Comparison of ENCODE assay signal across 8 mouse cellular contexts in genomic region chr1:8123021-8123420, GRCm38 (mm10).
A peak's percentile ranks its signal among the peaks of the same experiment; 100 is the strongest.
DNase-seq lines count a peak whose midpoint lies in the region; ATAC-seq and TF ChIP-seq lines count a peak whose summit lies in the region.
"Not testable (repeated sequence)": the region's sequence is repeated elsewhere in the genome, so short reads cannot be mapped to it uniquely, and the experiment has no call there.

No protein-coding gene starts in this region.

- H3K27me3 ChIP-seq in heart, embryonic 10.5 days (ENCODE audit: insufficient read depth, poor library complexity, severe bottlenecking); intestine, embryonic 14.5 days (replicated peaks; ENCODE audit: control insufficient read depth, insufficient read depth, low read length); limb, embryonic 14.5 days (ENCODE audit: control insufficient read depth, insufficient read depth, low read length); midbrain, embryonic 14.5 days (ENCODE audit: control insufficient read depth, insufficient read depth, low read length): not testable (repeated sequence)

- not testable (repeated sequence) for H3K4me3 ChIP-seq in heart, embryonic 10.5 days; intestine, embryonic 14.5 days (ENCODE audit: low read depth, low read length); limb, embryonic 14.5 days (replicated peaks; ENCODE audit: low read length); midbrain, embryonic 14.5 days (replicated peaks; ENCODE audit: low read depth, low read length)

- not testable (repeated sequence) for H3K9me3 ChIP-seq in heart, embryonic 10.5 days; intestine, embryonic 14.5 days (ENCODE audit: control insufficient read depth, low read length); limb, embryonic 14.5 days (ENCODE audit: control insufficient read depth, low read length); midbrain, embryonic 14.5 days (ENCODE audit: control insufficient read depth, low read length)

- ATAC-seq in intestine, embryonic 14.5 days (replicated peaks; ENCODE audit: low FRiP score, low TSS enrichment, low read depth); limb, embryonic 14.5 days (ENCODE audit: low FRiP score, low read depth); midbrain, embryonic 14.5 days (ENCODE audit: low FRiP score, low TSS enrichment): not testable (repeated sequence)

- TF ChIP-seq POLR2A in limb, embryonic 14.5 days (IDR thresholded peaks at IDR 0.05; ENCODE audit: borderline replicate concordance, extremely low read depth, insufficient read depth, insufficient read length), result not testable (repeated sequence)

- WGBS in heart, embryonic 10.5 days, result 44% methylated on average over 8 of the region's 8 CpGs
- 41% methylated on average over 8 of the region's 8 CpGs for WGBS in intestine, embryonic 14.5 days
- WGBS in limb, embryonic 14.5 days, result 39% methylated on average over 8 of the region's 8 CpGs
- WGBS in midbrain, embryonic 14.5 days, result 51% methylated on average over 8 of the region's 8 CpGs

- H3K36me3 ChIP-seq in heart, embryonic 10.5 days; intestine, embryonic 14.5 days (ENCODE audit: control insufficient read depth, insufficient read depth, low read length); limb, embryonic 14.5 days (ENCODE audit: control insufficient read depth, insufficient read depth, low read length); midbrain, embryonic 14.5 days (ENCODE audit: control insufficient read depth, insufficient read depth, low read length): not testable (repeated sequence)

- DNase-seq in 416B (ENCODE audit: low read depth) (peak; percentile 48), ZHBTc4 (ENCODE audit: low read depth, low spot score) (peak; percentile 79)
- peak; percentile 87 for DNase-seq in embryo, embryonic 11 days
- peak; percentile 73 for DNase-seq in heart, embryonic 10.5 days (ENCODE audit: low spot score)
- DNase-seq in intestine, embryonic 14.5 days (ENCODE audit: low spot score), result peak; percentile 91
- DNase-seq in limb, embryonic 14.5 days (ENCODE audit: low spot score), result peak; percentile 94
- DNase-seq in midbrain, embryonic 14.5 days, result peak; percentile 42
- DNase-seq in testis, postnatal 14 days (ENCODE audit: low spot score), result peak; percentile 41

- not testable (repeated sequence) for H3K27ac ChIP-seq in heart, embryonic 10.5 days; intestine, embryonic 14.5 days (ENCODE audit: low read depth); limb, embryonic 14.5 days (replicated peaks; ENCODE audit: low read depth, low read length); midbrain, embryonic 14.5 days (replicated peaks; ENCODE audit: low read depth, low read length)

- H3K4me2 ChIP-seq in intestine, embryonic 14.5 days (ENCODE audit: low read length); limb, embryonic 14.5 days (replicated peaks; ENCODE audit: low read depth, low read length, severe bottlenecking); midbrain, embryonic 14.5 days (ENCODE audit: low read length): not testable (repeated sequence)

- not testable (repeated sequence) for H3K9ac ChIP-seq in intestine, embryonic 14.5 days (ENCODE audit: low read length); limb, embryonic 14.5 days (ENCODE audit: low read depth, low read length, severe bottlenecking); midbrain, embryonic 14.5 days (replicated peaks; ENCODE audit: low read length)

- H3K4me1 ChIP-seq in heart, embryonic 10.5 days; intestine, embryonic 14.5 days (replicated peaks; ENCODE audit: control insufficient read depth, insufficient read depth, low read length); limb, embryonic 14.5 days (ENCODE audit: control insufficient read depth, insufficient read depth, low read length); midbrain, embryonic 14.5 days (ENCODE audit: control insufficient read depth, insufficient read depth, low read length): not testable (repeated sequence)

Comparison
In these comparisons a context has a peak if more than half of its experiments do, and no peak if none do; other contexts are left out.
1. DNase-seq: peak in every context shown above with its lines; median percentile 94 in limb, embryonic 14.5 days; 91 in intestine, embryonic 14.5 days; 87 in embryo, embryonic 11 days; 79 in ZHBTc4; 73 in heart, embryonic 10.5 days; 48 in 416B; 42 in midbrain, embryonic 14.5 days; 41 in testis, postnatal 14 days.